Mouse (Mus musculus) layer of hippocampus, postnatal 25 days (tissue): ENCODE results near the gene Bst2. TPM values are rescaled to one million over a fixed set of nuclear protein-coding genes. Genes with fewer than 3 reads are reported as not detected.

Experiments
- DNase-seq, 2 experiments: peaks; one replicate each; pipeline ENCODE4 v3.0.0; 2022; ENCODE audit warnings: mixed read lengths in 2 of 2, low spot score in 1 of 2; ENCODE audit errors: extremely low spot score in 1 of 2
- total RNA-seq, 2 experiments: library from RNA; stranded (reverse); gene quantifications; 2 replicates each; pipeline ENCODE4 v1.2.3; 2021

Gene Bst2
- total RNA-seq, 2 experiments from 2014 or later: 3.0 to 4.1 TPM

GRCm38 (mm10) chr8:71560765-71561164 is 23.5 kb upstream of the Bst2 start:
- DNase-seq: no peak

GRCm38 (mm10) chr8:71560071-71560470 is 22.8 kb upstream of the Bst2 start:
- no peak for DNase-seq

GRCm38 (mm10) chr8:71558958-71559690 is 21.9 kb upstream of the Bst2 start:
- DNase-seq: no peak

- no peak for DNase-seq
These were observed 21.1 kb upstream of the Bst2 start, which contains the start of gene Tmem221 for GRCm38 (mm10) chr8:71558071-71558957. Gene Tmem221 (minus strand): TSS chr8:71558871.

DNA sequence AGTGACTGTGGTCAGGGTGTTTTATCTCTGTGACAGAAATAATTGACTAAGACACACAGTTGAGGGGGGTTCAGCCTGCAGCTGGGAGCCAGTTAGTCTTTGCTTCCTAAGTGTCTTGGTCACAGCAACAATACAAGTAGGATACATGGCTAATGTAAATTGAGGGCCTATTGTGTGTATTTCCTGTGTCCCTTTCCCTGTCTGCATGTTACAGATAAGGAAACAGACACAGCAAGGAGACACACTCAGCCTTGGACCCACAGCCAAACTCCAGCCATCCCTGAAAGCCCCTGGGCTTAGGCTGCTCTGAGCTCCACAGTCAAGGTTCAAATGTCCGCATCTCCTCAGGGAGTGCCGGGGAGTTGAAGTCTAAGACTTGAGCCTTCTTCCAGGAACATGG is 17.4 kb upstream of the Bst2 start:
- DNase-seq: no peak

DNA sequence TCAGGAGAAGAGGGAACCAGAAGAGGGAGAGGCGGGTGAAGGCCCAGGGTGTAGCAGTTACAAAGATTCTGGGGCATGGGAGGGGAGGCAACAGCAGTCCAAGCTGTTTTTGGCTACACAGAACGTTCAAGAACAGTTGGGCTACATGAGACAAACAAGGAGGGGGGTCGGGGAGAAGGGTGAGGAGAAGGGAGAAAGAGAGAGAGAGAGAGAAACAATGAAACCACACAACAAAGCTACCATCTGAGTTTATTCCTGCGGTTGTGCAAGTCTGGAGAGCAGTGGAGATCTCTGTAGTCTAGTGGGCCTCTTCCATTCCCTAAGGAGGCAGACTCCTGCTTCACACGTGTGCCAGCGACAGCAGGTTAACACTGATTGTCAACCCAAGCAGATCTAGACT is 16.7 kb upstream of the Bst2 start:
- DNase-seq: no peak

DNA sequence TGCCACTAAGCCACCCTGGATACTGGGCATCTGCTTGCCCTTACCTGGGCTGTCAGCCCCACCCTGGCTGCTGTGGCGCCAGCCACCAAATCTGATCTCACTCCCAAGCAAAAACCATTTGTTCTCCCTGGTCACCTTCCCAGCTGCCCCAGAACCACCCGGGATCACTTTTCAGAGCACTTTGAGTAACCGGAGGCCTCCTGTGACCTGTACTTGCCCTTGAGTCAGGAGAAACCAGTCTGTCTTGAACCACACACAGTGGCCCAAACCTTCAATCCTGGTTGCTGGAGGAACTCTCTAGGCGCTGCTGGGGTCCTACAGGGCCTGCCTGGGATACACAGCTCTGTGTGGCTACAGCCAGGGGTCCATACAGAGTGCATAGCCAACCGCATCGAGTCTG is 15.5 kb upstream of the Bst2 start:
- DNase-seq: no peak

GRCm38 (mm10) chr8:71550754-71551153 is 13.5 kb upstream of the Bst2 start:
- no peak for DNase-seq

DNA sequence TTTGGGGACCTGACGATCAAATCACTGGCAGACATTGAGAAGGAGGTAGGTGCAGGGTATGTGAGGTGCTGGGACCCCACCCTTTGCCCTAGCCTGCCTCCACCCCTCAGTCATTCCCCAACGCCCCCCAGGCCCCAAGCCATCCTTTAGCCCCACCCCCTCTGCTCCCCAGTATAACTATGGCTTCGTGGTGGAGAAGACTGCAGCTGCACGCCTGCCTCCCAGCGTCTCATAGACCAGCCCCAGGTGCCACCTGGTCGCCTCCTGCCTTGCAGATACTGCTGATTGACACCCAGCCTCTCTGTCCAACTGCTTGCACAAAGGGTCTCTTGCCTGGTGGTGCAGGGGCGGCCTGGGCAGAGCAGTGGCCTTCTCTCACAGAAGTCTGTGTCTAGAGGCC is 10.3 kb upstream of the Bst2 start:
- no peak for DNase-seq

GRCm38 (mm10) chr8:71545053-71545452 is 7.8 kb upstream of the Bst2 start:
- no peak for DNase-seq

DNA sequence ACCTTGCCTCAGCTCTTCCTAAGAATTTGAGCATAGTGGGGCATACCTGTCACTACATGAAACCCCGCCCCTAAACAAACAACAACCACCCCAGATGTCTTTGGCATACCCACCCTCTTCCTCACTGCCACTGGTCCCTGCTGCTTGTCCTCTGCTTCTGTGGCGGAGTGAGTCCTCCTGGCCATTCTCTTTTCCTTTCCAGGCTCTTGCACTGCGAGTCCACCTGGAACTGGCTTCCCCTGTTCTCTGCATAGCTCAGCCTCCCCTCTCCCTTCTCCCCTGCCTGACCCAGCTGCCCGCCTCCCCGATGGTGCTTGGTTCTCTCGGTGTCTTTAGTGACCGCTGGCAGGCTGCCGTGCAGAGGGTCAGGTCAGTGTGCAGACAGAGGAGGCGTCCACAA is 6.5 kb upstream of the Bst2 start:
- DNase-seq: no peak

- DNase-seq: peak; percentile 77 to 81
These were observed 5.5 kb upstream of the Bst2 start, which contains the start of gene Mvb12a for GRCm38 (mm10) chr8:71542632-71543343. Gene Mvb12a (plus strand): TSS chr8:71542922.

DNA sequence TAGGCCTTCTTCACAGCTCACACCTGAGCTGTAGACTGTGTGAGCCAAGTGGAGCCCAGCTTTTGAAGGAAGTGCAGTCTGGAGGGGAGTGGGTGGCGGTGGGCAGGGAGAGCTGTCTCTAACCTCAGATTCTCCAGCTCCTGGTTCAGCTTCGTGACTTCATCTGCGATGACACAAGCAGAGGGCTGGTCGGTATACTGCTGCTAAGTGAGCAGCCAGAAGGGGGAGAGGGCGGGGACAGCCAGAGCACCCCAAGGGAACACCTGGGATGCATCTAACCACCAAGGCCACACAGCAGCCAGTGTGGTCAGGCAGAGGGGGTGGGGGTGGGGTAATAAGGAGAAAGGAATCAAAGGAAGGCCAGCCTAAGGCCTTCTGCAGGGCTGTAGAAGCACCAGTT is 1.6 kb downstream of the Bst2 start:
- DNase-seq: no peak

DNA sequence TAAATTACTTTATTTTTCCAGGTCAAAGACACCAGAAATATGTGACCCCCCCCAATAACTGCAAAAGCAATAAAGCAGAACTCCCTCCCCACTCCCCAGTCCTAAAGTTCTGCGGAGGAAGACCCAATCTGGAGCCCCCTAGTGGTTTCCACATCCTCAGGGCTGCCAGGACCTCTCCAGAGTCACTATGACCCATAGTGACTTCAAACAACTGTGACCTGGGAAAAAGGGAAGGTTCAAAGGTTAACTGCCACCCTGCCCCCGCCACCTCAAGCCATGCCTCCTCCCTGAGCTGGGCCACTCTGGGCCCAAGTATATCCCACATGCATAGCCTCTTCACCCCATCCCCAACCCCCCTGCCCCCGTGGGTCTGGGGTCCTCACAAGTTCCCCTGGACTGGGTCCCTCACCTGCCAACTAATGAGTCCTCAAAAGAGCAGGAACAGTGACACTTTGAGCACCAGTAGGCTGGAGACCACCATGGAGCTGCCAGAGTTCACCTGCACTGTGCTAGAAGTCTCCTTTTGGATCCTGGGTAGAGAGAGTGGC is 2.9 kb downstream of the Bst2 start:
- DNase-seq: no peak

- peak in 1 of 2 experiments; percentile 56 for DNase-seq
These were observed 6.4 kb downstream of the Bst2 start for GRCm38 (mm10) chr8:71530735-71531467.

- no peak for DNase-seq
These were observed 8.7 kb downstream of the Bst2 start for GRCm38 (mm10) chr8:71528362-71529073.

- DNase-seq: no peak
These were observed 9.9 kb downstream of the Bst2 start for GRCm38 (mm10) chr8:71527162-71527870.

GRCm38 (mm10) chr8:71526272-71526671 is 11.0 kb downstream of the Bst2 start:
- DNase-seq: no peak
